Mouse (Mus musculus) MEL (cell line): ENCODE measurements at regions not wholly inside any gene's neighbourhood (a gene's known extent, or its start where the extent isn't known, plus 50 kb on each side); places are given as distances from the start of the nearest gene placed in this dataset.

ENCODE experiments used
- CTCF ChIP-seq, 3 experiments: IDR thresholded peaks in 2 of 3; conservative IDR thresholded peaks in 1 of 3; 2 replicates each; pipeline ENCODE4 v1.5.1; 2011 to 2012; ENCODE audit warnings: low read length in 3 of 3, low read depth in 2 of 3, mild to moderate bottlenecking in 2 of 3, improper control_type of control experiment in 1 of 3, inconsistent platforms in 1 of 3, mixed read lengths in 1 of 3, moderate library complexity in 1 of 3; ENCODE audit not compliant: control insufficient read depth in 1 of 3, insufficient read depth in 1 of 3, poor library complexity in 1 of 3, severe bottlenecking in 1 of 3
- EP300 ChIP-seq, 2 experiments: IDR thresholded peaks; 2 replicates each; pipeline ENCODE4 v1.6.1; 2011; ENCODE audit warnings: improper control_type of control experiment in 2 of 2, low read length in 2 of 2, low read depth in 1 of 2, mild to moderate bottlenecking in 1 of 2
- KAT2A ChIP-seq: conservative IDR thresholded peaks from 2 replicates; pipeline ENCODE4 v1.6.1; 2012; ENCODE audit warnings: low read depth, low read length, improper control_type of control experiment, inconsistent platforms
- MYC ChIP-seq: IDR thresholded peaks from 2 replicates; pipeline ENCODE4 v1.6.1; 2011; ENCODE audit warnings: low read depth, mild to moderate bottlenecking, low read length, improper control_type of control experiment, moderate library complexity
- POLR2A ChIP-seq, 2 experiments: IDR thresholded peaks; 2 replicates each; pipeline ENCODE4 v1.6.1; 2011 to 2012; ENCODE audit warnings: low read length in 2 of 2, mild to moderate bottlenecking in 2 of 2, control low read depth in 1 of 2, improper control_type of control experiment in 1 of 2, low read depth in 1 of 2, moderate library complexity in 1 of 2; ENCODE audit not compliant: control insufficient read depth in 1 of 2, insufficient read depth in 1 of 2, poor library complexity in 1 of 2

DNA sequence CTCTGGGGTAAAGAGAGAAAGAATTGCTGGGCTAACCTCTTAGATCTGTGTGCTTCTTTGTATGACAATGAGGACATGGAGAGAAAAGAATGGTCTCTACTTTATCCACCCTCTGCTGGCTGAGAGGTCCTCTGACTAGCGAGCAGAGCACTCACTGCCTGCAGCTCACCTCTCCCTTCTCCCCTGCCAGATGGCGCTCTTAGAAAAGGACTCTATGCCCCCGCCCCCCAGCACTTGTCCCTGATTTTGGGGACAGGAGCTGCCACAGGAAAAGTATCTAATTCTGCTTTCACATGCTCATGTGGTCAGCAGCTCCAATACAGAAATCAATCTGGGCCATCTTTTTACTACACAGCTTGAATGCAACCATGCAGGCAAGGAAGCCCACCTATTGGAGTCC, 237.1 kb upstream of the Nr4a3 start:
- no peak for TF ChIP-seq CTCF (IDR thresholded peaks at IDR 0.05 in 2 of 3, conservative IDR thresholded peaks at IDR 0.05 in 1 of 3; ENCODE audit: control insufficient read depth in 1 of 3, insufficient read depth in 1 of 3, low read depth in 2 of 3, low read length in 3 of 3, poor library complexity in 1 of 3, severe bottlenecking in 1 of 3)
- TF ChIP-seq EP300 (IDR thresholded peaks at IDR 0.05; ENCODE audit: low read depth in 1 of 2, low read length in 2 of 2) = no peak
- TF ChIP-seq POLR2A (IDR thresholded peaks at IDR 0.05; ENCODE audit: control insufficient read depth in 1 of 2, insufficient read depth in 1 of 2, low read depth in 1 of 2, low read length in 2 of 2, poor library complexity in 1 of 2) = no peak
- no peak for TF ChIP-seq MYC
- no peak for TF ChIP-seq KAT2A
